In the genomic region with DNA sequence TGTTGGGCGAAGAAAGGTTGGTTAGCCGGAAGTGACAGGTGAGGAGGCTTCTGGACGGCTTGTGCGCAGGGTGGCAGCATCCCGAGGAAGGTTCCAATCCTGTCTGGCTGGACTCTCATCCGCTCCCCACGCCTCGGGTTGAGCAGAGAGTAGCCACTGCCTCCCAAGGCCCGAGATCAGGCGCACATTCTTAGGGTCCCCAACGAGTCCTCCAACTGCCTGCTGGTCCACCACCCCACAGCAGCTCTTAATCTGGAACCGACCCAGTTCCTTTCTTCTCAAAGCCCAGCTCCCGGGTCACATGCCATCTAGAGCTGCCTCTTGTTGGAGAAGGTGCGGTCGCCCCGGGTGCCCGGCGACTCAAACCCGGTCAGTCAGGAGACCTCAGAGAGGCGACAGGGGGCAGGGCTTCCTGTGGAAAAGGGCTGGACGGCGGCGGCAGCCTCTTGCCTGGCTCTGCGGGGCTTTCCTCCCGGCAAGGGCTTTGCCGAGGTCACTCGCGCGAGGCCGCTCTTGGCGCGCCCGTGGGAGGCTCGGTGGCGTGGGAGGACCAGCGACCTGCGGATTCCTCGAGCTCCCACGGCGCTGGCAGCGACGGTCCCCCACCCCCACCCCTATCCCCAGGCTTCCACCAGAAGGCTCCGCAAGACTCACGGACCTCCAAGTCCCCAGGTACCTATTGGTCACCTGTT, we compare ENCODE assay signal across 8 mouse cellular contexts. TPM values are rescaled to one million over a fixed set of nuclear protein-coding genes. Genes with fewer than 3 reads are reported as not detected.
DNase-seq lines count a peak whose midpoint lies in the region; ATAC-seq and TF ChIP-seq lines count a peak whose summit lies in the region.

Tifa (plus strand) TSS at position 306 of the 692 bp plus-strand sequence.

- peak; percentile 27; the same call in 1 of the 2 replicates for TF ChIP-seq CTCF in lung, postnatal 0 days (IDR thresholded peaks at IDR 0.05)
- no peak for TF ChIP-seq CTCF in olfactory bulb, adult 2 months (IDR thresholded peaks at IDR 0.05; ENCODE audit: insufficient read depth, low read depth, low read length)

- H3K36me3 ChIP-seq in forebrain, embryonic 15.5 days, result no peaks in the 10 kb centered on the region
- no peaks in the 10 kb centered on the region for H3K36me3 ChIP-seq in lung, postnatal 0 days (ENCODE audit: insufficient read depth, low read length)

- peak; percentile 66 for ATAC-seq in forebrain, embryonic 15.5 days (replicated peaks)
- peak; percentile 73 for ATAC-seq in lung, postnatal 0 days

- H3K9ac ChIP-seq in forebrain, embryonic 15.5 days (replicated peaks), result peak within 1 kb of the TSS; percentile 54
- peak within 1 kb of the TSS; percentile 43 for H3K9ac ChIP-seq in lung, postnatal 0 days (replicated peaks; ENCODE audit: low read depth)

- H3K27me3 ChIP-seq in forebrain, embryonic 15.5 days, result peaks cover 15% of the 10 kb centered on the region
- H3K27me3 ChIP-seq in lung, postnatal 0 days (replicated peaks; ENCODE audit: insufficient read depth, low read length), result 0 out of 2 replicates have a peak, but pooled peaks cover 7% of the 10 kb centered on the region

- DNase-seq in MEL-GATA-1-ER (ENCODE audit: extremely low read depth, low read depth), result peak; percentile 12
- DNase-seq in cerebellum, adult 11-12 months, result peak; percentile 51
- DNase-seq in heart, postnatal 4 days, result peak; percentile 68
- DNase-seq in layer of hippocampus, adult 8-10 months (ENCODE audit: low spot score in 2 of 2), result peak; percentile 32 to 35
- peak; percentile 58 for DNase-seq in lung, postnatal 0 days (ENCODE audit: low spot score)
- peak; percentile 20 for DNase-seq in thymus, postnatal 0 days (ENCODE audit: low spot score)

- peak within 1 kb of the TSS; percentile 99 for H3K4me2 ChIP-seq in forebrain, embryonic 15.5 days (replicated peaks)
- H3K4me2 ChIP-seq in lung, postnatal 0 days (replicated peaks; ENCODE audit: low read depth, low read length), result peak within 1 kb of the TSS; percentile 96

- H3K9me3 ChIP-seq in forebrain, embryonic 15.5 days, result no peaks in the 10 kb centered on the region
- H3K9me3 ChIP-seq in lung, postnatal 0 days (ENCODE audit: low read length), result no peaks in the 10 kb centered on the region

- peak within 1 kb of the TSS; percentile 58 for H3K4me3 ChIP-seq in forebrain, embryonic 15.5 days
- peak within 1 kb of the TSS; percentile 56 for H3K4me3 ChIP-seq in lung, postnatal 0 days (ENCODE audit: low read depth, low read length)
- peak within 1 kb of the TSS; percentile 53 for H3K4me3 ChIP-seq in olfactory bulb, adult 2 months (ENCODE audit: insufficient read depth, low read depth, low read length)

- no peak within 1 kb of the TSS; the same call in 1 of the 2 replicates for H3K27ac ChIP-seq in forebrain, embryonic 15.5 days (replicated peaks)
- peak within 1 kb of the TSS; percentile 51 for H3K27ac ChIP-seq in lung, postnatal 0 days (ENCODE audit: low read length)
- H3K27ac ChIP-seq in olfactory bulb, adult 2 months (ENCODE audit: insufficient read depth, low read depth, low read length), result no peak within 1 kb of the TSS

- peaks cover 23% of the 10 kb centered on the region for H3K4me1 ChIP-seq in forebrain, embryonic 15.5 days
- no peaks in the 10 kb centered on the region for H3K4me1 ChIP-seq in lung, postnatal 0 days (ENCODE audit: insufficient read depth, low read depth, low read length)
- peaks cover 15% of the 10 kb centered on the region for H3K4me1 ChIP-seq in olfactory bulb, adult 2 months (ENCODE audit: control insufficient read depth, insufficient read depth, low read length)

- no peak for TF ChIP-seq POLR2A in olfactory bulb, adult 2 months (IDR thresholded peaks at IDR 0.05; ENCODE audit: insufficient read depth, low read depth, low read length)

- WGBS in forebrain, embryonic 15.5 days, result under 1% methylated on average over 44 of the region's 44 CpGs
- 5% methylated on average over 44 of the region's 44 CpGs for WGBS in lung, postnatal 0 days
- WGBS in olfactory bulb, adult 2 months, result 2% methylated on average over 44 of the region's 44 CpGs

- no peak for TF ChIP-seq EP300 in lung, postnatal 0 days (IDR thresholded peaks at IDR 0.05)

RNA-seq across cellular contexts. Expression of gene Tifa, which starts in this region (rescaled TPM):
- polyA plus RNA-seq in forebrain, embryonic 15.5 days (2015; fragmentation: Nextera tagmentation; extraction: Ambion mirVana), result 4.8 and 5.5 TPM in 2 replicates
- total RNA-seq in heart, postnatal 4 days (2021), result 1 to 10 TPM; 2.0 to 2.1 TPM
- total RNA-seq in layer of hippocampus, adult 8-10 months (2022), result 10 to 100 TPM in 2 of 4 experiments, 1 to 10 TPM in 2; 7.7 to 12.5 (median 9.7) TPM
- polyA plus RNA-seq in lung, postnatal 0 days (2015; fragmentation: Nextera tagmentation; extraction: Ambion mirVana), result 6.3 and 7.1 TPM in 2 replicates
- polyA plus RNA-seq in olfactory bulb, adult 2 months (2012; ENCODE audit: insufficient read depth, insufficient read length, low replicate concordance, missing spikeins), result not detected in 2 replicates
- polyA plus RNA-seq in thymus, postnatal 0 days (2015; fragmentation: Nextera tagmentation; extraction: Ambion mirVana), result 10.9 and 11.6 TPM in 2 replicates

Comparison
In these comparisons a context has a peak if more than half of its experiments do, and no peak if none do; other contexts are left out.
1. DNase-seq: peak in every context shown above with its lines; median percentile 68 in heart, postnatal 4 days; 58 in lung, postnatal 0 days; 51 in cerebellum, adult 11-12 months; 34 in layer of hippocampus, adult 8-10 months; 20 in thymus, postnatal 0 days; 12 in MEL-GATA-1-ER.